32 mouse cellular contexts compared by ENCODE assay signal in genomic region chr1:24458015-24458414, GRCm38 (mm10).
"Had no signal": no experiment of that assay in that cellular context is flagged by ENCODE, and none has a peak within 500 bp of the region (broad histone marks: within the 10 kb centered on the region; RNA-seq: fewer than 3 reads in every experiment).

No protein-coding gene starts in this region.

- H3K9ac ChIP-seq: limb, embryonic 12.5 days; limb, embryonic 13.5 days; limb, embryonic 15.5 days; liver, embryonic 12.5 days; liver, embryonic 13.5 days; liver, embryonic 14.5 days; liver, embryonic 15.5 days; liver, postnatal 0 days; lung, embryonic 14.5 days; lung, embryonic 15.5 days; midbrain, embryonic 12.5 days; midbrain, embryonic 13.5 days; midbrain, embryonic 15.5 days; neural tube, embryonic 12.5 days had no signal

- H3K36me3 ChIP-seq: limb, embryonic 10.5 days; limb, embryonic 12.5 days; limb, embryonic 13.5 days; limb, embryonic 15.5 days; liver, embryonic 12.5 days; liver, embryonic 13.5 days; liver, embryonic 15.5 days; lung, embryonic 15.5 days; midbrain, embryonic 10.5 days; midbrain, embryonic 12.5 days; midbrain, embryonic 13.5 days; midbrain, embryonic 15.5 days; neural tube, embryonic 12.5 days had no signal

- H3K4me1 ChIP-seq: limb, embryonic 10.5 days; limb, embryonic 13.5 days; limb, embryonic 15.5 days; liver, embryonic 12.5 days; liver, embryonic 13.5 days; liver, embryonic 15.5 days; lung, embryonic 15.5 days; megakaryocyte, embryonic 14.5 days; midbrain, embryonic 12.5 days; midbrain, embryonic 15.5 days; neural tube, embryonic 12.5 days had no signal

- H3K27me3 ChIP-seq: limb, embryonic 12.5 days; limb, embryonic 13.5 days; limb, embryonic 15.5 days; liver, embryonic 12.5 days; liver, embryonic 13.5 days; liver, embryonic 15.5 days; lung, embryonic 15.5 days; megakaryocyte, embryonic 14.5 days; midbrain, embryonic 12.5 days; midbrain, embryonic 13.5 days; midbrain, embryonic 15.5 days; neural tube, embryonic 12.5 days had no signal

- H3K9me3 ChIP-seq: limb, embryonic 10.5 days; limb, embryonic 12.5 days; limb, embryonic 13.5 days; limb, embryonic 15.5 days; liver, embryonic 12.5 days; liver, embryonic 13.5 days; liver, embryonic 15.5 days; lung, embryonic 15.5 days; midbrain, embryonic 10.5 days; midbrain, embryonic 12.5 days; midbrain, embryonic 13.5 days; midbrain, embryonic 15.5 days; neural tube, embryonic 12.5 days had no signal

- DNase-seq: left cerebral cortex, postnatal 4 days; liver; liver, embryonic 13.5 days; liver, postnatal 0 days; lung, adult 18-20 months; lung, adult 2 months; lung, embryonic 14.5 days; lung, postnatal 10 days; lung, postnatal 14 days; lung, postnatal 36 days; lung, postnatal 4 days; midbrain, embryonic 14.5 days had no signal

- H3K27ac ChIP-seq: limb, embryonic 10.5 days; limb, embryonic 12.5 days; limb, embryonic 13.5 days; limb, embryonic 15.5 days; liver, embryonic 12.5 days; liver, embryonic 13.5 days; liver, embryonic 14.5 days; liver, embryonic 15.5 days; lung, embryonic 15.5 days; macrophage; midbrain, embryonic 10.5 days; midbrain, embryonic 12.5 days; midbrain, embryonic 13.5 days; midbrain, embryonic 15.5 days; neural tube, embryonic 12.5 days had no signal

- ATAC-seq: liver, embryonic 12.5 days; liver, postnatal 0 days; lung, postnatal 0 days; midbrain, embryonic 13.5 days; midbrain, embryonic 15.5 days; midbrain, embryonic 16.5 days had no signal

- H3K4me2 ChIP-seq: limb, embryonic 12.5 days; limb, embryonic 13.5 days; limb, embryonic 15.5 days; liver, embryonic 11.5 days; liver, embryonic 12.5 days; liver, embryonic 13.5 days; liver, embryonic 15.5 days; lung, embryonic 14.5 days; lung, embryonic 15.5 days; midbrain, embryonic 11.5 days; midbrain, embryonic 12.5 days; midbrain, embryonic 13.5 days; midbrain, embryonic 15.5 days; neural tube, embryonic 12.5 days had no signal

- H3K4me3 ChIP-seq: limb, embryonic 10.5 days; limb, embryonic 12.5 days; limb, embryonic 13.5 days; limb, embryonic 15.5 days; liver, embryonic 12.5 days; liver, embryonic 13.5 days; liver, embryonic 15.5 days; lung, embryonic 15.5 days; megakaryocyte, embryonic 14.5 days; midbrain, embryonic 10.5 days; midbrain, embryonic 12.5 days; midbrain, embryonic 13.5 days; midbrain, embryonic 15.5 days; myocyte; neural tube, embryonic 12.5 days had no signal
